ENCODE assay signal across 18 mouse cellular contexts in the genomic region with DNA sequence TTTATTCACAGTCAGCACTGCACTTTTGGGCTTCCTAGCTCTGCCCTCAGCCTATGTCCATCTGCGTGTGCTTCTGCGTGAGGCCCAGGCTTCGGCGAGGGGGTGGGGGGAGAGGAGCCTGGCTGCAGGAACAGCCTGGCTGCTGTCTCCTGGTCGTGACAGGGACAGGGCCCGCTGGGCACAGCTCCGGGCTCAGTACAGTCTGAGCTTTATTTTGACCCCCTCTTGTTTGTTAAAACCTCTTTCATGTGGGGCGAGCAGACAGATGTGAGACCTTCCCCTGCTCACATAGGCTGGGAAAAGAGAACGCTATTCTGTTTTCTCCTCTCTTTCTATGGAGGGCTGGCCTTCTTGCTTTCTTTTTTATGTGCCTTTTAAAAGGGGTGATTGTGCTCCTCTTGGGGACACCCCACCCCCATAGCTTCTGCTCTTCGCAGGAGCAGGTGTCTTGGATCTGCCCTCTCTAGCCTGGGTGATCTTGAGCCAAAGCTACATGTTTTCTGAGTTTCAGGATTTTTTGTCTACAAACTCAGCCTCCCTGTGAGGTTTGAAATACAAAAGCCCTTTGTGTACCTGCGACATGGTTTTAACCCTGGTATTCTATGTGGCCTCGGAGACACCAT.
A peak's percentile ranks its signal among the peaks of the same experiment; 100 is the strongest.
DNase-seq lines count a peak whose midpoint lies in the region; ATAC-seq and TF ChIP-seq lines count a peak whose summit lies in the region.
"Had no signal": no experiment of that assay in that cellular context is flagged by ENCODE, and none has a peak within 500 bp of the region (broad histone marks: within the 10 kb centered on the region; RNA-seq: fewer than 3 reads in every experiment).

No protein-coding gene starts in this region.

- H3K27me3 ChIP-seq in liver, adult 2 months (ENCODE audit: control insufficient read depth, insufficient read depth, low read length): no peaks in the 10 kb centered on the region
- H3K27me3 ChIP-seq in liver, postnatal 0 days (ENCODE audit: insufficient read depth, low read length): no peaks in the 10 kb centered on the region
- no peaks in the 10 kb centered on the region for H3K27me3 ChIP-seq in heart, adult 2 months (ENCODE audit: control insufficient read depth, insufficient read depth, low read length)
- H3K27me3 ChIP-seq: embryonic facial prominence, embryonic 12.5 days; heart, embryonic 15.5 days; hindbrain, embryonic 12.5 days; kidney, embryonic 15.5 days; limb, embryonic 15.5 days had no signal

- 0 out of 2 replicates have a peak overlapping the region, but pooled peaks have one; percentile 1 for H3K27ac ChIP-seq in liver, adult 2 months (replicated peaks; ENCODE audit: insufficient read depth, low read depth, low read length)
- H3K27ac ChIP-seq in liver, postnatal 0 days (ENCODE audit: low read depth): no peak overlapping the region
- no peak overlapping the region for H3K27ac ChIP-seq in heart, adult 2 months
- H3K27ac ChIP-seq: embryonic facial prominence, embryonic 12.5 days; heart, embryonic 15.5 days; hindbrain, embryonic 12.5 days; kidney, embryonic 15.5 days; limb, embryonic 15.5 days had no signal

- H3K4me1 ChIP-seq in liver, adult 2 months (ENCODE audit: control insufficient read depth, insufficient read depth, low read length): no peaks in the 10 kb centered on the region
- H3K4me1 ChIP-seq in liver, postnatal 0 days (ENCODE audit: insufficient read depth): no peaks in the 10 kb centered on the region
- H3K4me1 ChIP-seq in heart, adult 2 months (ENCODE audit: control insufficient read depth, insufficient read depth, low read length): no peaks in the 10 kb centered on the region
- H3K4me1 ChIP-seq: embryonic facial prominence, embryonic 12.5 days; heart, embryonic 15.5 days; limb, embryonic 15.5 days had no signal

- no peak for TF ChIP-seq EP300 in liver, postnatal 0 days (IDR thresholded peaks at IDR 0.05; ENCODE audit: low read depth)
- TF ChIP-seq EP300 in heart, adult 2 months (IDR thresholded peaks at IDR 0.05; ENCODE audit: insufficient read depth, low read depth, low read length): no peak

- no peak for TF ChIP-seq CTCF in liver, adult 2 months (IDR thresholded peaks at IDR 0.05; ENCODE audit: low read depth, low read length)
- TF ChIP-seq CTCF in liver, postnatal 0 days (IDR thresholded peaks at IDR 0.05; ENCODE audit: low read depth): no peak
- TF ChIP-seq CTCF in heart, adult 2 months (IDR thresholded peaks at IDR 0.05): no peak

- peak; percentile 70; the same call in 1 of the 2 replicates for ATAC-seq in frontal cortex, adult (ENCODE audit: low TSS enrichment)
- ATAC-seq in liver, postnatal 0 days: no peak
- ATAC-seq: activated CD4-positive, CD25-positive, alpha-beta regulatory T cell, adult 4 months; CD4-positive, CD25-positive, alpha-beta regulatory T cell, adult 4 months; midbrain, embryonic 16.5 days had no signal

- no peak for TF ChIP-seq POLR2A in liver, adult 2 months (IDR thresholded peaks at IDR 0.05; ENCODE audit: extremely low read depth, insufficient read depth, low read length)
- no peak for TF ChIP-seq POLR2A in heart, adult 2 months (IDR thresholded peaks at IDR 0.05; ENCODE audit: insufficient read depth, low read depth, low read length)

- H3K36me3 ChIP-seq in liver, adult 2 months (ENCODE audit: control insufficient read depth, insufficient read depth, low read length): no peaks in the 10 kb centered on the region
- no peaks in the 10 kb centered on the region for H3K36me3 ChIP-seq in liver, postnatal 0 days (replicated peaks; ENCODE audit: insufficient read depth, low read length)
- no peaks in the 10 kb centered on the region for H3K36me3 ChIP-seq in heart, adult 2 months (ENCODE audit: control insufficient read depth, insufficient read depth, low read length)
- H3K36me3 ChIP-seq: embryonic facial prominence, embryonic 12.5 days; heart, embryonic 15.5 days; hindbrain, embryonic 12.5 days; kidney, embryonic 15.5 days; limb, embryonic 15.5 days had no signal

- no peaks in the 10 kb centered on the region for H3K9me3 ChIP-seq in liver, postnatal 0 days (ENCODE audit: low read length)
- H3K9me3 ChIP-seq: embryonic facial prominence, embryonic 12.5 days; heart, embryonic 15.5 days; hindbrain, embryonic 12.5 days; kidney, embryonic 15.5 days; limb, embryonic 15.5 days had no signal

- H3K4me2 ChIP-seq in liver, postnatal 0 days (ENCODE audit: low read depth, low read length): no peak overlapping the region
- H3K4me2 ChIP-seq: embryonic facial prominence, embryonic 12.5 days; heart, embryonic 15.5 days; hindbrain, embryonic 12.5 days; kidney, embryonic 15.5 days; limb, embryonic 15.5 days; lung, embryonic 14.5 days had no signal

- intact Hi-C loops in heart, adult 2 months (cut with DNase I): no loop called here

- no peak for DNase-seq in frontal cortex, postnatal 14 days (ENCODE audit: low spot score in 2 of 2)
- no peak for DNase-seq in liver, adult 2 months (ENCODE audit: extremely low read depth, low read depth, low spot score)
- DNase-seq in liver, postnatal 0 days: no peak
- DNase-seq in cerebellum, adult 9-10 months: peak; percentile 38
- peak; percentile 53 to 59 for DNase-seq in left cerebral cortex, adult 9 months (ENCODE audit: low spot score in 2 of 2)
- no peak for DNase-seq in heart, adult 2 months
- no peak for DNase-seq in embryo, embryonic 10.5 days (ENCODE audit: low spot score)
- DNase-seq: adrenal gland, postnatal 36 days; lung, embryonic 14.5 days had no signal

- no peak overlapping the region for H3K4me3 ChIP-seq in liver, adult 2 months (ENCODE audit: insufficient read depth, low read depth, low read length)
- no peak overlapping the region for H3K4me3 ChIP-seq in liver, postnatal 0 days (ENCODE audit: low read depth, low read length)
- H3K4me3 ChIP-seq in heart, adult 2 months: no peak overlapping the region
- H3K4me3 ChIP-seq: embryonic facial prominence, embryonic 12.5 days; heart, embryonic 15.5 days; hindbrain, embryonic 12.5 days; kidney, embryonic 15.5 days; limb, embryonic 15.5 days had no signal

- H3K9ac ChIP-seq in liver, adult 2 months (ENCODE audit: low read depth, low read length): no peak overlapping the region
- no peak overlapping the region for H3K9ac ChIP-seq in liver, postnatal 0 days (replicated peaks)
- H3K9ac ChIP-seq in heart, adult 2 months (ENCODE audit: low read depth, low read length): no peak overlapping the region
- H3K9ac ChIP-seq: embryonic facial prominence, embryonic 12.5 days; heart, embryonic 15.5 days; hindbrain, embryonic 12.5 days; kidney, embryonic 15.5 days; limb, embryonic 15.5 days; lung, embryonic 14.5 days had no signal

- 81% methylated on average over 12 of the region's 12 CpGs for WGBS in liver, adult 2 months
- 83% methylated on average over 12 of the region's 12 CpGs for WGBS in liver, postnatal 0 days (ENCODE audit: insufficient replicate concordance)
- WGBS in heart, adult 2 months: 81% methylated on average over 12 of the region's 12 CpGs

- no peaks in the 10 kb centered on the region for H3K79me2 ChIP-seq in liver, adult 2 months (ENCODE audit: control insufficient read depth, insufficient read depth, low read length)
- H3K79me2 ChIP-seq in heart, adult 2 months (replicated peaks; ENCODE audit: control insufficient read depth, insufficient read depth, low read length): no peaks in the 10 kb centered on the region

Comparison
In these comparisons a context has a peak if more than half of its experiments do, and no peak if none do; other contexts are left out.
1. DNase-seq: peak in cerebellum, adult 9-10 months (single experiment) and left cerebral cortex, adult 9 months (2 of 2); none in frontal cortex, postnatal 14 days (0 of 2), liver, adult 2 months (single experiment), liver, postnatal 0 days (single experiment), heart, adult 2 months (0 of 2) and embryo, embryonic 10.5 days (single experiment).